Mouse (Mus musculus): Measurements from ENCODE around the gene Obox7.
A peak's percentile ranks its signal among the peaks of the same experiment; 100 is the strongest.
"Not testable (repeated sequence)": the region's sequence is repeated elsewhere in the genome, so short reads cannot be mapped to it uniquely, and the experiment has no call there.

The Obox7 gene

GRCm38 (mm10) chr7:14659196-14659595 lies at the start of gene Obox7:
Gene Obox7, plus strand, starts transcription at chr7:14659496.
- DNase-seq, result not testable (repeated sequence)

GRCm38 (mm10) chr7:14622556-14623542 lies 36.4 kb upstream of the Obox7 start:
- DNase-seq, result peak; percentile 26
